Mouse (Mus musculus) subcutaneous adipose tissue, adult 2 months (tissue): ENCODE results near the gene Vmn1r152. TPM values are rescaled to one million over a fixed set of nuclear protein-coding genes. Genes with fewer than 3 reads are reported as not detected.

Experiments
- polyA plus RNA-seq: library from polyadenylated mRNA; depleted of rRNA; stranded (reverse); fragments of >200 nt; gene quantifications from 2 replicates; pipeline ENCODE4 v1.2.3, GENCODE M21; 2012; ENCODE audit warnings: low replicate concordance; rRNA removed

Vmn1r152 gene
- not detected in 2 replicates for polyA plus RNA-seq

GRCm38 (mm10) chr7:22522667-22523066 lies at the start of gene Vmn1r152:
Gene Vmn1r152 (plus strand): TSS chr7:22522967.

GRCm38 (mm10) chr7:22499578-22499977 lies 23.2 kb upstream of the Vmn1r152 start, which contains the start of gene Vmn1r151:
Gene Vmn1r151 (minus strand): TSS chr7:22499678.

GRCm38 (mm10) chr7:22534787-22535186 lies 12.0 kb downstream of the Vmn1r152 start, which contains the start of gene Gm8677:
Gene Gm8677 (minus strand): TSS chr7:22534887.

GRCm38 (mm10) chr7:22565243-22565642 lies 42.5 kb downstream of the Vmn1r152 start, which contains the start of gene Gm4201:
Gene Gm4201 (minus strand): TSS chr7:22565343.

Other genes starting within 250 kb of the Vmn1r152 start
- gene Gm4187, start 193.2 kb upstream of the Vmn1r152 start, polyA plus RNA-seq = not detected in 2 replicates
- gene Gm8660, start 151.9 kb upstream of the Vmn1r152 start, polyA plus RNA-seq = not detected in 2 replicates
- gene Vmn1r148, start 109.4 kb upstream of the Vmn1r152 start, polyA plus RNA-seq = not detected in 2 replicates
- not detected in 2 replicates for gene Vmn1r149, start 84.7 kb upstream of the Vmn1r152 start, polyA plus RNA-seq
- gene Gm10665, start 58.9 kb upstream of the Vmn1r152 start, polyA plus RNA-seq = not detected in 2 replicates
- not detected in 2 replicates for gene Vmn1r151, start 23.3 kb upstream of the Vmn1r152 start, polyA plus RNA-seq
- not detected in 2 replicates for gene Gm8677, start 11.9 kb downstream of the Vmn1r152 start, polyA plus RNA-seq
- not detected in 2 replicates for gene Gm4201, start 42.4 kb downstream of the Vmn1r152 start, polyA plus RNA-seq
- not detected in 2 replicates for gene Gm4565, start 65.2 kb downstream of the Vmn1r152 start, polyA plus RNA-seq
- not detected in 2 replicates for gene Vmn1r155, start 135.1 kb downstream of the Vmn1r152 start, polyA plus RNA-seq
- not detected in 2 replicates for gene Gm8693, start 169.3 kb downstream of the Vmn1r152 start, polyA plus RNA-seq
- gene Gm4567, start 196.7 kb downstream of the Vmn1r152 start, polyA plus RNA-seq = not detected in 2 replicates
- gene Vmn1r157, start 238.7 kb downstream of the Vmn1r152 start, polyA plus RNA-seq = not detected in 2 replicates